Mouse (Mus musculus): Measurements from ENCODE around the gene Smc6. TPM values are rescaled to one million over a fixed set of nuclear protein-coding genes. Genes with fewer than 3 reads are reported as not detected.

The Smc6 gene
- 92.8 and 99.3 TPM in 2 replicates for polyA plus RNA-seq (2015; fragmentation: Nextera tagmentation; extraction: Ambion mirVana)

DNA sequence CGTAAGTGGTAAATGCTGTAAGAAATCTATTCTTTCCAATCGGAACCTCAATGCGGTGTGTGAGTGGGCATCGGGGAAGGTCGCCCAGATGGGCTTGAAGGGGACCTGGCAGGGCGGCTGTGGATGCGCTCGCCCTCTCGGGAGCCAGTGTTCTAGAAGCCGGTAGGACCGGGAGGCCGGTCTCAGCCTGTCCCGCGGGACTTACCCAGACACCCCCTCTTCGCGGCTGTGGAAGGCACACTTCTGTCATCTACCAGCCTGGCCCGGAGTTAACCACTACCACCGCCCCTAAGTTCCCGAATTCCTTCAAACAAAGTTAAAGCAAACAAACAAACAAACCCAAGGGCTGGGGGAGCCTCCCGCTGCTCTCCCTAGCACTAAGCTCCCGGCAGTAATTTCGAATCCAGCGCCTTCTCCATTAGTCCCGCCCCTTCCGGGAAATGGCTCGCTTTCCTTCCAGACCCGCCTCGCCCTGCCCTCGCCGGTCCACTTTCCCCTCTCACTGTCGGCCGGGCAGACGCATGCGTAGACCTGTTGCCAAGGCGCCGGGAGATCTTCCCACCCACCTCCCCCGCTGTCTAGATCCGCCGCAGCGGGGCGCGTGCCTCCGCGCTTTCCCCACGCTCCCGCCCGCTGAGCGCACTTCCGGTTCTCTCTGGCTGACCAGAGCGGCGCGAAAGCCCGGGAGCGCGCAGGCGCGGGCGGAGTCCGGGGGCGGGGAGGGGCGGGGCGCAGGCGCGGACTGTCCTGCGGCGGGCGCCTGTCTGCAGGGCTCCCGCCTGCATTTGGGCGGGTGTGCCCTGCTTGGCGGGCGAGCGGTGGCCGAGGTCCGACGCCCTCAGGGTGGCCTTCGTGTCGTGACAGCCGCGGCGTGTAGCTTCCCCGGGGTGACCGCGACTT is at the start of gene Smc6, which contains the start of gene Gen1:
Gene Smc6, plus strand, starts transcription at position 505 of the 900 bp plus-strand sequence.
Gene Gen1, minus strand, starts transcription at position 420 of the 900 bp plus-strand sequence.
- WGBS, result under 1% methylated on average over 78 of the region's 83 CpGs
- H3K9ac ChIP-seq (ENCODE audit: low read depth, low read length), result peak within 1 kb of the TSS; percentile 98
- H3K27me3 ChIP-seq (replicated peaks; ENCODE audit: control insufficient read depth, insufficient read depth, low read length), result no peaks in the 10 kb centered on the region
- H3K4me3 ChIP-seq (ENCODE audit: low read length), result peak within 1 kb of the TSS; percentile 95
- H3K4me1 ChIP-seq (ENCODE audit: control insufficient read depth, insufficient read depth, low read depth, low read length), result peaks cover 31% of the 10 kb centered on the region
- peak within 1 kb of the TSS; percentile 99 for H3K4me2 ChIP-seq (ENCODE audit: low read length)
- H3K27ac ChIP-seq (ENCODE audit: low read depth, low read length), result peak within 1 kb of the TSS; percentile 93
- H3K36me3 ChIP-seq (ENCODE audit: control insufficient read depth, insufficient read depth, low read length), result no peaks in the 10 kb centered on the region
- ATAC-seq, result peak; percentile 99
- no peaks in the 10 kb centered on the region for H3K9me3 ChIP-seq (ENCODE audit: control insufficient read depth, low read length)

GRCm38 (mm10) chr12:11216454-11216853 is 49.2 kb upstream of the Smc6 start:
- WGBS, result 61% methylated on average over 3 of the region's 3 CpGs

DNA sequence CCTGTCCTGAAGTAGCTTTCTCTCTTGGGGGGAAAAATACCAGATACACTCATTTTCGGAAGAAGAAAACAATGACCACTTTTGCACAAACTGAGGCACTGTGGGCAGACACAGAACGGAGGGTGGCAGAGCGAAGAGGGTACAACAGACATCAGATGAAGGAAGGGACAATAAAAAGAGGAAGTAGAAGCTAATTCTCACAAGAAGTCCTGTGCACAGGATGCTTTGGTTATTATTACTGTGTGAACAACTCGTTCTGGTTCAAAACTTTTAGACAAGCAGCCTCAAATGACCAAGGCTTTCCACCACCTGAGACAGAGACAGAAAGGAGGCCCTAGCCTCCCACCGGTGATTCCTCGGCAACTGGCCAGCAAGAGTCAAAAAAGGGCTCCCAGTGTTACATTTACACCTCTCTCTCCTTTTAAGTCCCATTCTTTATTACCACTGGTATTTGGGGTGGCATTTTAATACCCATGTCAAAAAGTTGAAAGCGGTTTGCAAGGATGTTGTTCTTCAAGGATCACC is 47.9 kb upstream of the Smc6 start:
- Histone ChIP-seq H3K27ac (ENCODE audit: low read depth, low read length) (no peak overlapping the region), H3K36me3 (ENCODE audit: control insufficient read depth, insufficient read depth, low read length) (no peaks in the 10 kb centered on the region), H3K4me2 (ENCODE audit: low read length) (no peak overlapping the region), H3K4me1 (ENCODE audit: control insufficient read depth, insufficient read depth, low read depth, low read length) (no peaks in the 10 kb centered on the region), H3K9me3 (ENCODE audit: control insufficient read depth, low read length) (no peaks in the 10 kb centered on the region), H3K4me3 (ENCODE audit: low read length) (no peak overlapping the region), H3K9ac (ENCODE audit: low read depth, low read length) (no peak overlapping the region), H3K27me3 (replicated peaks; ENCODE audit: control insufficient read depth, insufficient read depth, low read length) (no peaks in the 10 kb centered on the region)
- no peak for ATAC-seq
- 83% methylated on average over 7 of the region's 7 CpGs for WGBS

More at GRCm38 (mm10) chr12:11216454-11216853, 49.2 kb upstream of the Smc6 start:
- no peaks in the 10 kb centered on the region for H3K27me3 ChIP-seq (replicated peaks; ENCODE audit: control insufficient read depth, insufficient read depth, low read length)
- no peak overlapping the region for H3K9ac ChIP-seq (ENCODE audit: low read depth, low read length)
- no peaks in the 10 kb centered on the region for H3K9me3 ChIP-seq (ENCODE audit: control insufficient read depth, low read length)
- ATAC-seq, result no peak
- no peak overlapping the region for H3K4me3 ChIP-seq (ENCODE audit: low read length)
- no peak overlapping the region for H3K27ac ChIP-seq (ENCODE audit: low read depth, low read length)
- no peak overlapping the region for H3K4me2 ChIP-seq (ENCODE audit: low read length)
- no peaks in the 10 kb centered on the region for H3K36me3 ChIP-seq (ENCODE audit: control insufficient read depth, insufficient read depth, low read length)
- H3K4me1 ChIP-seq (ENCODE audit: control insufficient read depth, insufficient read depth, low read depth, low read length), result no peaks in the 10 kb centered on the region

DNA sequence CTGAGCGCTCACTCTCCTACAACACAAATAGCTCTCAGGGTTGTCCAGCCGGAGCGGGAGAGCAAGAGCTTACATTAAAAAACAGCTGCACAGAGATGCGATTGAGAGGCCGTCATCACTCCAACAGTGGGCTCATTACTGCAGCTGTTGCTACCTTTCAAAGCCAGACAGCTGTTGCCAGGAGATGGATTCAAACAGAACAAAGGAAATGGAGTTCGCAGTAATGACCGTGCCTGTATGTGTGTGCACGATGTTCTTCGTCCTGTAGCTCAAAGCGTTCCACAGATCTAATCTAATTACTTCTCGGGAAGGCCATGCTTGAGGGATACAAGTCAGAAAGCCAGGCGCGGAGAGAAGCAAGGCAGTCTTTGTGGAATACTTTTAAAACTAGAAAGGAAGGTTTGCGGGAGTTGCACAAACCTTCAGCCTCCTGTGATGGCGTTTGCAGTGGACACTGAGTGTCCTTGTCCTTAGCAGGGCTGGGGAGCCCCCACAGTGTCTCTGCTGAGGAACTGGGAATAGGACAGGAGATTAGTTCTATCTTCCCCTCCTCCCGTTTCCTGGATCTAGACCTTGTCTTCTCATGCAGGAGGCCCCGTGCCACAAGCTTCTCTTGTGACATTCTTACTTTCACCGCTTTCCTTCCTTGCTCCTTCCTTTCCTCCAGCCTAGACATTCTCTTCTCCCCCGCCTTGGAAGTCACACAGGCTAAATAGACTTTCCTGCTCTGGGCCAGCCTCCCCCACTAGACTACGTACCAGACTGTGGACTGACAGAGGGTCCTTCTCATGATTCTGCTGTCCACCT is 44.0 kb upstream of the Smc6 start:
- no peaks in the 10 kb centered on the region for H3K4me1 ChIP-seq (ENCODE audit: control insufficient read depth, insufficient read depth, low read depth, low read length)
- H3K9me3 ChIP-seq (ENCODE audit: control insufficient read depth, low read length), result no peaks in the 10 kb centered on the region
- no peak overlapping the region for H3K4me2 ChIP-seq (ENCODE audit: low read length)
- peak; percentile 81 for ATAC-seq
- H3K27ac ChIP-seq (ENCODE audit: low read depth, low read length), result no peak overlapping the region
- no peak overlapping the region for H3K4me3 ChIP-seq (ENCODE audit: low read length)
- no peaks in the 10 kb centered on the region for H3K36me3 ChIP-seq (ENCODE audit: control insufficient read depth, insufficient read depth, low read length)
- 45% methylated on average over 20 of the region's 20 CpGs for WGBS
- H3K9ac ChIP-seq (ENCODE audit: low read depth, low read length), result no peak overlapping the region
- no peaks in the 10 kb centered on the region for H3K27me3 ChIP-seq (replicated peaks; ENCODE audit: control insufficient read depth, insufficient read depth, low read length)

DNA sequence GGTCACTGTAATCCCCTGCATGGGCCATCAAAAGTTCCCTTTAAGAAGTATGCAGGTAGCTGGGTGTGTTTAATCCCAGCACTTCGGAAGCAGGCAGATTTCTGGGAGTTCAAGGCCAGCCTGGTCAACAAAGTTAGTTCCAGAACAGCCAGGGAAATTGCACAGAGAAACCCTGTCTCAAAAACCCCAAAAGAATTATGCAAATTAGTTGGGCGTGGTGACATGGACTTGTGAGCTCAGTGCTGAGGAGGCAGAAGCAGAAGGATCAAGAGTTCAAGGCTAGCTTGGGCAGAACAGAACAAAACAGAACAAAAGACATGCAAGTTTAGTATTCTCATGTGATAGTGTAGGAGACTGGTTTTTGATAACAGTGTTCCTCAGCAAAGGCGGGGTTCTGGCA is 43.1 kb upstream of the Smc6 start:
- 70% methylated on average over 3 of the region's 3 CpGs for WGBS

DNA sequence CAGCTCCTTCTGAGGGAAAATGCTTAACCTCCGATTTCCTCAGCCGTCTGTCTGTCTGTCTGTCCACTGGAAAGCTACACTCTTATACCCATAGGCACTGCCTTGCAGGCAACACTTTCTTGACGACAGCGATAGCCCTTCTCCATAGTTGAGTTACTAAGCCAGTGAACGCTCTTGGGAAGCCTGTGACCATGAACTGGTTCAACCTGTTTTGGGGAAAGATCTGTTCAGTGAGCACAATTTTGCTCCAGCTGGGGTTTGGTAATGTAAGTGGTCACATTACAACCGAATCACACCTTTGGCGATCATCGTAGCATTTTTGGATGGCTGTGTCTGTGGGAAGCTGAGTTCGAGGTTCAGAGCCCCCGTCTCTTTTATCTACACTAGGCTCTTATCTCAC is 42.6 kb upstream of the Smc6 start:
- no peak overlapping the region for H3K4me3 ChIP-seq (ENCODE audit: low read length)
- no peak for ATAC-seq
- no peaks in the 10 kb centered on the region for H3K4me1 ChIP-seq (ENCODE audit: control insufficient read depth, insufficient read depth, low read depth, low read length)
- H3K27me3 ChIP-seq (replicated peaks; ENCODE audit: control insufficient read depth, insufficient read depth, low read length), result no peaks in the 10 kb centered on the region
- no peaks in the 10 kb centered on the region for H3K9me3 ChIP-seq (ENCODE audit: control insufficient read depth, low read length)
- 94% methylated on average over 10 of the region's 10 CpGs for WGBS
- H3K4me2 ChIP-seq (ENCODE audit: low read length), result no peak overlapping the region
- no peak overlapping the region for H3K27ac ChIP-seq (ENCODE audit: low read depth, low read length)
- no peak overlapping the region for H3K9ac ChIP-seq (ENCODE audit: low read depth, low read length)
- H3K36me3 ChIP-seq (ENCODE audit: control insufficient read depth, insufficient read depth, low read length), result no peaks in the 10 kb centered on the region

More for the DNA sequence above, 43.1 kb upstream of the Smc6 start:
- no peak overlapping the region for H3K27ac ChIP-seq (ENCODE audit: low read depth, low read length)
- H3K4me3 ChIP-seq (ENCODE audit: low read length), result no peak overlapping the region
- H3K27me3 ChIP-seq (replicated peaks; ENCODE audit: control insufficient read depth, insufficient read depth, low read length), result no peaks in the 10 kb centered on the region
- H3K9ac ChIP-seq (ENCODE audit: low read depth, low read length), result no peak overlapping the region
- no peaks in the 10 kb centered on the region for H3K36me3 ChIP-seq (ENCODE audit: control insufficient read depth, insufficient read depth, low read length)
- no peaks in the 10 kb centered on the region for H3K4me1 ChIP-seq (ENCODE audit: control insufficient read depth, insufficient read depth, low read depth, low read length)
- ATAC-seq, result no peak
- no peak overlapping the region for H3K4me2 ChIP-seq (ENCODE audit: low read length)
- no peaks in the 10 kb centered on the region for H3K9me3 ChIP-seq (ENCODE audit: control insufficient read depth, low read length)

GRCm38 (mm10) chr12:11224722-11225121 is 41.0 kb upstream of the Smc6 start:
- Histone ChIP-seq H3K9ac (ENCODE audit: low read depth, low read length) (no peak overlapping the region), H3K4me1 (ENCODE audit: control insufficient read depth, insufficient read depth, low read depth, low read length) (no peaks in the 10 kb centered on the region), H3K4me2 (ENCODE audit: low read length) (no peak overlapping the region), H3K4me3 (ENCODE audit: low read length) (no peak overlapping the region), H3K27ac (ENCODE audit: low read depth, low read length) (no peak overlapping the region), H3K27me3 (replicated peaks; ENCODE audit: control insufficient read depth, insufficient read depth, low read length) (no peaks in the 10 kb centered on the region), H3K9me3 (ENCODE audit: control insufficient read depth, low read length) (no peaks in the 10 kb centered on the region), H3K36me3 (ENCODE audit: control insufficient read depth, insufficient read depth, low read length) (no peaks in the 10 kb centered on the region)
- no peak for ATAC-seq
- 4% methylated on average over 5 of the region's 5 CpGs for WGBS

DNA sequence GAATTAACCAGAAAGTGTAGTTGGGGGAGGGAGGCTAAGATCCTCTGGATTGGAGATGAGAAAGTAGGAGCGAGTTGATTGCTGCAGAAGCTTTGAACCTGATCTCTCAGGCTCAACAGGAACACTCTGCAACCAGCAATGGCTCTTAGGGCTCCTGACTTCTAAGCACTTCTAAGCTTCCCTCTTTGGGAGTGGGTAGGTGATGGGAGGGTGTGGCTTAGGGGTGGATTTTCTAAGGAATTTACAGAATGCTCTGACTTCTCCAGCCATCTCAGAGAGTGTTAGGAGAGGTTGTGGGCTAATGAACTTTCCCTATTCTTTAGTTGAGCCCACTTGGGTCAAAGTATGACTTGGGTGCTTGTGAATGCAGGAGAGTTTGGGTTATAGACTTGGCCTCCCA is 39.6 kb upstream of the Smc6 start:
- WGBS, result 53% methylated on average over 1 of the region's 1 CpGs
- no peaks in the 10 kb centered on the region for H3K4me1 ChIP-seq (ENCODE audit: control insufficient read depth, insufficient read depth, low read depth, low read length)
- H3K4me3 ChIP-seq (ENCODE audit: low read length), result no peak overlapping the region

More for the DNA sequence above, 39.6 kb upstream of the Smc6 start:
- Histone ChIP-seq H3K36me3 (ENCODE audit: control insufficient read depth, insufficient read depth, low read length) (no peaks in the 10 kb centered on the region), H3K4me2 (ENCODE audit: low read length) (no peak overlapping the region), H3K27me3 (replicated peaks; ENCODE audit: control insufficient read depth, insufficient read depth, low read length) (no peaks in the 10 kb centered on the region), H3K27ac (ENCODE audit: low read depth, low read length) (no peak overlapping the region), H3K9ac (ENCODE audit: low read depth, low read length) (no peak overlapping the region), H3K9me3 (ENCODE audit: control insufficient read depth, low read length) (no peaks in the 10 kb centered on the region)
- ATAC-seq, result no peak
